Mouse (Mus musculus) embryonic facial prominence, embryonic 15.5 days (tissue): ENCODE measurements around the gene Gfm2. TPM values are rescaled to one million over a fixed set of nuclear protein-coding genes. Genes with fewer than 3 reads are reported as not detected.

ENCODE experiments used
- ATAC-seq: fragments of 200-750 bp; cut with Nextera tagmentation; 2 replicates; pipeline ENCODE4 v1.8.0; 2017; ENCODE audit warnings: low read depth, moderate TSS enrichment; ENCODE audit not compliant: insufficient number of reproducible peaks, low FRiP score, low TSS enrichment
- H3K27ac ChIP-seq: fragments of 300-500 bp; sonication (generic); replicated peaks from 2 replicates; pipeline ENCODE4 v1.5.1; 2015; ENCODE audit warnings: mild to moderate bottlenecking, inconsistent platforms
- H3K27me3 ChIP-seq: fragments of 300-500 bp; sonication (generic); 2 replicates; pipeline ENCODE4 v1.6.1; 2015; ENCODE audit warnings: inconsistent platforms
- H3K36me3 ChIP-seq: fragments of 300-500 bp; sonication (generic); 2 replicates; pipeline ENCODE4 v1.6.1; 2015; ENCODE audit warnings: mild to moderate bottlenecking, inconsistent platforms
- H3K4me1 ChIP-seq: fragments of 300-500 bp; sonication (generic); 2 replicates; pipeline ENCODE4 v1.6.1; 2015; ENCODE audit warnings: inconsistent platforms
- H3K4me2 ChIP-seq: fragments of 300-500 bp; sonication (generic); replicated peaks from 2 replicates; pipeline ENCODE4 v1.6.1; 2015; ENCODE audit warnings: mild to moderate bottlenecking, inconsistent platforms
- H3K4me3 ChIP-seq: fragments of 300-500 bp; sonication (generic); replicated peaks from 2 replicates; pipeline ENCODE4 v1.5.1; 2015; ENCODE audit warnings: mild to moderate bottlenecking, inconsistent platforms
- H3K9ac ChIP-seq: fragments of 300-500 bp; sonication (generic); 2 replicates; pipeline ENCODE4 v1.6.1; 2015; ENCODE audit warnings: inconsistent platforms
- H3K9me3 ChIP-seq: fragments of 300-500 bp; sonication (generic); replicated peaks from 2 replicates; pipeline ENCODE4 v1.6.1; 2016; ENCODE audit warnings: inconsistent platforms
- WGBS: fragments of 180-500 bp; shearing (Covaris S2); methylation state at CpG from one replicate; pipeline ENCODE4 v1.1.7; 2015; 5-methylcytosine and 5-hydroxymethylcytosine counted together
- polyA plus RNA-seq: library from polyadenylated mRNA; unstranded; fragments of >200 nt; fragmentation: Nextera tagmentation; extraction: Ambion mirVana; gene quantifications from 2 replicates; pipeline ENCODE4 v1.2.1, GENCODE M21; 2015

Gene Gfm2
- polyA plus RNA-seq, 1 experiment from 2014 or later, result 26.2 TPM

DNA sequence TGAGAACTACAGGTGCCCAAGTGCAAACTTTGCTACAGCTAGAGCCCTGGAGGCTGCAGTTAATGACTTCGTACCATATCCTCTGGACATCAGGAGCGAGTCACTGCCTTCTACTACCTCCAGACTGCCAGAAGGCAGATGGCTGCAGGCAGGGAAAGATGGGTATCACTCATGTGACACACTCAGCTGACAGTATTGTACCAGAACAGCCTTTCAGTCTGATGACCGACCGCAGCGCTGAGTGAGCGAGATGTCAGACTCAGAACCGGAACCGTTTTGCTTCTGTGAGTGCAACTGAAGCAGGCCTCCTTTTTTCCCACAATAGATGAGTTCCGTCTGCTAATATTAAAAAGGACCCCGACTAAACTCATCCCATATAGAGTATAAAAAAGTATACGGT is 54.9 kb downstream of the Gfm2 start:
- no peak for ATAC-seq
- WGBS, result 80% methylated on average over 11 of the region's 11 CpGs

DNA sequence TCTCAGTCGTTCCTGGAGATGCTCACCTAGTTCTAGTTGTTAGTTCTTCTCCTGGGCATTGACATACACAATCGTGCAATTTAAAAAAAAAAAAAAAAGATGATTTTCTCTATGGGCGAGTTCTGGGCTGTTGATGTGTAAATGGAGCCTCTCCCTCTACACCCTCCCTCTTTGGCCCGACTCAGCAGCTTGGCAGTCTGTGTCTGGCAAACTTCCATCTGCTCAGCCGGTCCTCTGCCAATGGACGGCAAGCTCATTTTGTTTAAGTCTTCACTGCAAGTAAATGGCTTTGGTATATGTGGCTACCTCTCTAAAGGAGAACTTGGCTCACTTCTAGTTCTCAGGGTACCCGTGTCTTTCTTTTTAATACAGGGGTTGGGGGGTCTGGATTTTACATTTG is 55.7 kb downstream of the Gfm2 start:
- H3K36me3 ChIP-seq, result no peaks in the 10 kb centered on the region
- no peak overlapping the region for H3K4me2 ChIP-seq
- no peaks in the 10 kb centered on the region for H3K27me3 ChIP-seq
- WGBS, result 46% methylated on average over 7 of the region's 7 CpGs
- H3K27ac ChIP-seq, result no peak overlapping the region
- H3K4me3 ChIP-seq, result no peak overlapping the region
- no peak for ATAC-seq
- H3K4me1 ChIP-seq, result 0 out of 2 replicates have a peak, but pooled peaks cover 3% of the 10 kb centered on the region
- H3K9ac ChIP-seq, result no peak overlapping the region
- H3K9me3 ChIP-seq, result no peaks in the 10 kb centered on the region

More for the DNA sequence above, 54.9 kb downstream of the Gfm2 start:
- H3K27ac ChIP-seq, result no peak overlapping the region
- H3K9me3 ChIP-seq, result no peaks in the 10 kb centered on the region
- H3K27me3 ChIP-seq, result no peaks in the 10 kb centered on the region
- no peak overlapping the region for H3K9ac ChIP-seq
- H3K4me1 ChIP-seq, result 0 out of 2 replicates have a peak, but pooled peaks cover 3% of the 10 kb centered on the region
- H3K4me2 ChIP-seq, result no peak overlapping the region
- H3K4me3 ChIP-seq, result no peak overlapping the region
- H3K36me3 ChIP-seq, result 0 out of 2 replicates have a peak, but pooled peaks cover 2% of the 10 kb centered on the region

DNA sequence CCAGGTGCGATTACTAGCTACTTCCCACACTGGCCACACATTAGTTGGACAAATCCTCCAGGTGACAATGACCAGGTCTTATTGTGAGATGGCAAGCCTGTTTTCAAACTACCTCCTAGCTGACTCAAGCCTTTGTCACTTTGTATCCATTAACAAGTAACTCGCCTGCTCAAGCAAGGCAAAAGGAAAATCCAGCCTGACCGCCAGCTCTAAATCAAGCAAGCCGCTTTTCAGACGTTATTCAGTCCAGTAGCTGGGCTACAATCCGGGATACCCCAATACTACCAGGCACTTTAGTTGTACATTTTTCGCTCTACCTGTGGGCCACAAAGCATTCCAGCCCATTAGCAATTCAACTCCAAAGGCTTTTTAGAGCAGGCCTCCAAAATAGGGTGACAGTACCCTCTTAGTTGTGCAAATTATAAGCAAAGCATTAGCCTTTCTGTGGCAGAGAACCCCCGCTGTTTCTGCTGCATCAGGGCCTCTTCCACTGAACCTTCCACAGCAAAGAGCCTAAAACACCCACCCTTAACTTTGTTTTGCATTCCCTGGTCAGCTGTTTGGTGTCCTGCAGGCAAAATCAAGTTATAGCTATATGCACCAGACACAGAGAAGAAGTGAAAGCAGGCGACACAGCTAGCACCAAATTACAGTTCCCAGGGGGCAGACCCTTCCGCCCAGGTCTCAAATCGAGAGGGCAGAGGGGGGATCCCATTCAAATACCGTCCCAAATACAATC is 58.6 kb downstream of the Gfm2 start:
- Histone ChIP-seq H3K27ac (no peak overlapping the region), H3K36me3 (no peaks in the 10 kb centered on the region), H3K4me1 (0 out of 2 replicates have a peak, but pooled peaks cover 3% of the 10 kb centered on the region), H3K4me3 (no peak overlapping the region), H3K4me2 (no peak overlapping the region), H3K9ac (no peak overlapping the region), H3K27me3 (no peaks in the 10 kb centered on the region), H3K9me3 (no peaks in the 10 kb centered on the region)
- 70% methylated on average over 12 of the region's 12 CpGs for WGBS
- no peak for ATAC-seq

- no peaks in the 10 kb centered on the region for H3K27me3 ChIP-seq
- ATAC-seq, result no peak
- no peaks in the 10 kb centered on the region for H3K36me3 ChIP-seq
- H3K9me3 ChIP-seq, result no peaks in the 10 kb centered on the region
- no peak overlapping the region for H3K27ac ChIP-seq
- no peak overlapping the region for H3K9ac ChIP-seq
- 0 out of 2 replicates have a peak, but pooled peaks cover 3% of the 10 kb centered on the region for H3K4me1 ChIP-seq
- no peak overlapping the region for H3K4me2 ChIP-seq
- H3K4me3 ChIP-seq, result no peak overlapping the region
- 73% methylated on average over 2 of the region's 2 CpGs for WGBS
Observed at GRCm38 (mm10) chr13:97196925-97197218, 59.1 kb downstream of the Gfm2 start.

DNA sequence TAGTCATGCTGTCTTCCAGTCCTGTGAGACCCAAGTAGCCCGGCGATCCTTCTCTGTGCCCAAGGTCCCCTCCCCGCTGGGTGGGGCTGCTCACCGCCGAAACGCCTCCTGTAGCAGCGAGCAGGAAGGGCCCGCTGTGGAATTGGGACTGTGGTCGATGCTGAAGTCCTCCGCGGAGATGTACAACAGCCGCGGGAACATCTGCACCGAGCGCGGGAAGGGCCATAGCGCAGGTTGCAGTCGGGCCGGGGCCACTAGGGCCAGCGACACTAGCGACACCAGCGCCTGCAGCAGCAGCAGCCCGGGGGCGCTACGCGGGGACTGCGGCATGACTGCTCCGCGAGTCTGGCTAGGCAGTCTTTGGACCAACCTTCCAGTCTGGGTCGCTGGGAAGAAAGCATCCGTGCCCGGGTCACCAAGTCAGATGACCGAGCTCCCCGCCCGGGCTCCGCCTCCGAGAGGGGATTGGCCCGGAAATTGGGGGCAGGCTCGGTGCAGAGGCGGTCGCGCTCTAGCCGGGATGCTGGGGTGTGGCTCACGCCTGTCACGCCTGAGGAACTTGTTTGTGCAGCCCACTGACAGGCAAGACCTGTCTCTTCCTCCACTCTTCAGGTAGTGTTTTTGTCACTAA is 60.3 kb downstream of the Gfm2 start, which contains the start of gene Hexb:
Gene Hexb, minus strand, starts transcription at position 426 of the 631 bp plus-strand sequence.
- peak; percentile 93 for ATAC-seq
- Histone ChIP-seq H3K9ac (peak within 1 kb of the TSS; percentile 62), H3K27me3 (no peaks in the 10 kb centered on the region), H3K9me3 (no peaks in the 10 kb centered on the region), H3K4me3 (peak within 1 kb of the TSS; percentile 62), H3K36me3 (no peaks in the 10 kb centered on the region), H3K4me1 (0 out of 2 replicates have a peak, but pooled peaks cover 3% of the 10 kb centered on the region), H3K27ac (peak within 1 kb of the TSS; percentile 63), H3K4me2 (peak within 1 kb of the TSS; percentile 87)
- under 1% methylated on average over 45 of the region's 45 CpGs for WGBS

- Histone ChIP-seq H3K4me3 (no peak overlapping the region), H3K4me1 (0 out of 2 replicates have a peak, but pooled peaks cover 3% of the 10 kb centered on the region), H3K4me2 (no peak overlapping the region), H3K27me3 (no peaks in the 10 kb centered on the region), H3K36me3 (no peaks in the 10 kb centered on the region), H3K27ac (no peak overlapping the region), H3K9ac (no peak overlapping the region), H3K9me3 (no peaks in the 10 kb centered on the region)
- ATAC-seq, result no peak
- WGBS, result 74% methylated on average over 2 of the region's 2 CpGs
Observed at GRCm38 (mm10) chr13:97199123-97199522, 61.4 kb downstream of the Gfm2 start.

DNA sequence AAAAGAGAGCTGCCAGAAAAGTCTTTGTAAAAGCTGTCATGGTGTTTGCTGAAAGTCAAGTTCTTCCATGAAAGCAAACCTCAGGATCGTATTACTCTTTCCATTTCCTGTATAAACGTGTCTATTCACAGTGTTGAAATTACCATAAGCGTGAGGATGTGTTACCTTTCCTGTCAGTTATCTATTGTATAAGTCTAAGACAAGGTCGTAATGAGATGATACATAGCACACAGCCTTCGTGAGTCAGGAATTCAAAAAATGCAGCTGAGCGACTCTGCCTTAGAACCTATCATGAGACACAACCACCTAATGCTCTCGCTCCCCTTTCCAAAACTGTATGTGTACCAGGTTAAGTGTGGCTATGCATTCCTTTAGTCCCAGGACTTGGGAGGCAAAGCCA is 63.3 kb downstream of the Gfm2 start:
- ATAC-seq, result no peak
- H3K9ac ChIP-seq, result no peak overlapping the region
- H3K4me1 ChIP-seq, result peaks cover 10% of the 10 kb centered on the region; the same call in 1 of the 2 replicates
- H3K9me3 ChIP-seq, result no peaks in the 10 kb centered on the region
- H3K4me2 ChIP-seq, result no peak overlapping the region
- no peak overlapping the region for H3K4me3 ChIP-seq
- H3K27me3 ChIP-seq, result no peaks in the 10 kb centered on the region
- WGBS, result 48% methylated on average over 7 of the region's 7 CpGs
- H3K36me3 ChIP-seq, result no peaks in the 10 kb centered on the region
- peak overlapping the region; percentile 48 for H3K27ac ChIP-seq

DNA sequence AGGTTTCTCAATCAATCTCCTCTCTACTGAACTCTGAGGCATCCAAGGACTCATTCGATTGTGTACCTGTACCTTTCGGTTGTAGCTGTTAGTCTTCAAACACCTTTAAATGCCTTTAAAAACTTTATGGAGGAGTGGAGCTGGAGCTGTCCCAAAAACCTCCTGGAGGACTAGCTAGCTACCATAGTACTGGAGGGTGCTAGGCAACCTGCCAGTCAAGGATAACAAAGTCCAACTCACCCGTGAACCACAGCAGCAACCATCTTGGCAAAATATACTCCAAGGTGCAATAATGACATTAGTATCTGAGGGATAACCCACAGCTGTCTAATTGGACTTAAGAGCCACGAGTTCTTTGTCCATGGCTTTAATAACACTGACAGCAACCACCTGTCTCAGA is 64.2 kb downstream of the Gfm2 start:
- no peaks in the 10 kb centered on the region for H3K9me3 ChIP-seq
- 69% methylated on average over 4 of the region's 4 CpGs for WGBS
- no peaks in the 10 kb centered on the region for H3K36me3 ChIP-seq

GRCm38 (mm10) chr13:97205052-97205701 is 67.4 kb downstream of the Gfm2 start:
- peak overlapping the region; percentile 56 for H3K4me2 ChIP-seq
- peak overlapping the region; percentile 43 for H3K4me3 ChIP-seq
- no peaks in the 10 kb centered on the region for H3K36me3 ChIP-seq
- ATAC-seq, result peak; percentile 82
- H3K9me3 ChIP-seq, result no peaks in the 10 kb centered on the region
- peak overlapping the region; percentile 82 for H3K27ac ChIP-seq
- H3K9ac ChIP-seq, result 0 out of 2 replicates have a peak overlapping the region, but pooled peaks have one; percentile 16
- WGBS, result 7% methylated on average over 18 of the region's 18 CpGs
- no peaks in the 10 kb centered on the region for H3K27me3 ChIP-seq
- peaks cover 6% of the 10 kb centered on the region; the same call in 1 of the 2 replicates for H3K4me1 ChIP-seq

More for the DNA sequence above, 64.2 kb downstream of the Gfm2 start:
- H3K27me3 ChIP-seq, result no peaks in the 10 kb centered on the region
- no peak overlapping the region for H3K4me2 ChIP-seq
- no peak overlapping the region for H3K4me3 ChIP-seq
- peaks cover 6% of the 10 kb centered on the region; the same call in 1 of the 2 replicates for H3K4me1 ChIP-seq
- no peak for ATAC-seq
- H3K27ac ChIP-seq, result no peak overlapping the region
- no peak overlapping the region for H3K9ac ChIP-seq

GRCm38 (mm10) chr13:97206046-97206445 is 68.3 kb downstream of the Gfm2 start:
- Histone ChIP-seq H3K4me3 (no peak overlapping the region), H3K4me1 (peaks cover 6% of the 10 kb centered on the region; the same call in 1 of the 2 replicates), H3K27me3 (no peaks in the 10 kb centered on the region), H3K36me3 (no peaks in the 10 kb centered on the region), H3K4me2 (no peak overlapping the region), H3K9me3 (no peaks in the 10 kb centered on the region), H3K27ac (no peak overlapping the region), H3K9ac (no peak overlapping the region)
- 85% methylated on average over 2 of the region's 2 CpGs for WGBS
- no peak for ATAC-seq

DNA sequence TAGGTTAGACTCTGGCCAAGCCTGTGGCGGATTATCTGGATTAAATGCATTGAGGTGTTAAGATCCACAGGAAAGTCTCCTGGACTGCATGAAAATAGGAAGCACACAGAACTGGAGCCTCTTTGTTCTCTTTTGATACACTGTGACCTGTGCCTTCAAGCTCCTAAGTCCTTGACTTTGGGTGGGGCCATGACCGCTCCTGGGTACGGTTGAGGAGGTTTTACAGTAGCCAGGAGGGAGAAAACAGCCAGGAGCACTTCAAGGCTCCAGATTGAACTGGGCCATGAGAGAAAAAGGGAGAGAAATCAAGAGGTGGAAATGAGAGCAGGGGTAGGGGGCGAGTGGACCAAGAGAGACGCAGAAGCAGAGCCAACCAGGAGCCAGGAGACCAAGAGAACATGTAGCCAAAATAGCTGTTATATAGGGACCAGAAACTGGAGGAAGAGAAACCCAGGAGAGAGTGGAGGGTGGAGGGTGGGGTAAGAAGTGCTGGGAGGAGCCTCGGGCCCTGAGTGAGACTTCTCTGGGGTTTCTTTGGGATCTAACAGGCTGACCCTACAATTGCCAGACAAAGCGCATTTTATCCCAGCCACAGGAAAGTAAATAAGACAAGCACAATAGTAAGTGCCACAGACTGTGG is 69.9 kb downstream of the Gfm2 start:
- 79% methylated on average over 7 of the region's 7 CpGs for WGBS
- Histone ChIP-seq H3K4me2 (no peak overlapping the region), H3K4me3 (no peak overlapping the region), H3K27ac (no peak overlapping the region), H3K4me1 (peaks cover 6% of the 10 kb centered on the region; the same call in 1 of the 2 replicates), H3K9me3 (no peaks in the 10 kb centered on the region), H3K9ac (no peak overlapping the region), H3K36me3 (no peaks in the 10 kb centered on the region), H3K27me3 (no peaks in the 10 kb centered on the region)
- ATAC-seq, result no peak
